In genomic region chr11:81187851-81188250, GRCm38 (mm10) we compare ENCODE assay signal across 23 mouse cellular contexts.
A peak's percentile ranks its signal among the peaks of the same experiment; 100 is the strongest.
DNase-seq lines count a peak whose midpoint lies in the region; ATAC-seq and TF ChIP-seq lines count a peak whose summit lies in the region.
"Had no signal": no experiment of that assay in that cellular context is flagged by ENCODE, and none has a peak within 500 bp of the region (broad histone marks: within the 10 kb centered on the region; RNA-seq: fewer than 3 reads in every experiment).

No protein-coding gene starts in this region.

- 0 out of 2 replicates have a peak, but pooled peaks have one; percentile 4 for TF ChIP-seq CTCF in cortical plate, adult 2 months (IDR thresholded peaks at IDR 0.05; ENCODE audit: extremely low read depth, insufficient read depth, low read length)

- no peak overlapping the region for H3K27ac ChIP-seq in cortical plate, adult 2 months (ENCODE audit: insufficient read depth, low read length)
- H3K27ac ChIP-seq: embryonic facial prominence, embryonic 13.5 days; embryonic facial prominence, embryonic 15.5 days; forebrain, embryonic 10.5 days had no signal

- no peak overlapping the region for H3K4me3 ChIP-seq in cortical plate, adult 2 months (ENCODE audit: insufficient read depth, low read length)
- H3K4me3 ChIP-seq: embryonic facial prominence, embryonic 13.5 days; embryonic facial prominence, embryonic 15.5 days; erythroblast, embryonic 14.5 days; forebrain, embryonic 10.5 days had no signal

- DNase-seq in frontal cortex, postnatal 10 days (ENCODE audit: low spot score in 2 of 2): no peak
- peak; percentile 34 to 42 for DNase-seq in left cerebral cortex, adult 18-20 months (ENCODE audit: low spot score in 2 of 2)
- DNase-seq in left cerebral cortex, adult 11 months (ENCODE audit: low spot score): no peak
- peak; percentile 35 to 47 for DNase-seq in right cerebral cortex, adult 2 months (ENCODE audit: low spot score in 2 of 2)
- DNase-seq in right cerebral cortex, postnatal 36 days (ENCODE audit: low spot score in 2 of 2): no peak
- DNase-seq: adrenal gland, adult 2 months; adrenal gland, postnatal 10 days; adrenal gland, postnatal 25 days; cerebellum, adult 11 months; cerebellum, adult 18-20 months; cerebellum, adult 8-10 months; cerebellum, adult 9-11 months; cerebellum, postnatal 14 days; embryo, embryonic 11 days had no signal

- no peak for TF ChIP-seq POLR2A in cortical plate, adult 2 months (IDR thresholded peaks at IDR 0.05; ENCODE audit: extremely low read depth, insufficient read depth, low read length)

- H3K4me1 ChIP-seq in cortical plate, adult 2 months (ENCODE audit: control insufficient read depth, insufficient read depth, low read length): peaks cover 11% of the 10 kb centered on the region
- H3K4me1 ChIP-seq: embryonic facial prominence, embryonic 13.5 days; forebrain, embryonic 10.5 days had no signal

- peak; percentile 29; the same call in 1 of the 2 replicates for ATAC-seq in frontal cortex, adult (ENCODE audit: low TSS enrichment)
- ATAC-seq in cerebellum, adult (ENCODE audit: insufficient number of reproducible peaks, low FRiP score, low TSS enrichment): no peak
- ATAC-seq: forebrain, embryonic 14.5 days; forebrain, embryonic 16.5 days had no signal

Comparison
In these comparisons a context has a peak if more than half of its experiments do, and no peak if none do; other contexts are left out.
1. DNase-seq: peak in left cerebral cortex, adult 18-20 months (2 of 2) and right cerebral cortex, adult 2 months (2 of 2); none in frontal cortex, postnatal 10 days (0 of 2), left cerebral cortex, adult 11 months (single experiment) and right cerebral cortex, postnatal 36 days (0 of 2).